ENCODE assay signal across 27 mouse cellular contexts in the genomic region with DNA sequence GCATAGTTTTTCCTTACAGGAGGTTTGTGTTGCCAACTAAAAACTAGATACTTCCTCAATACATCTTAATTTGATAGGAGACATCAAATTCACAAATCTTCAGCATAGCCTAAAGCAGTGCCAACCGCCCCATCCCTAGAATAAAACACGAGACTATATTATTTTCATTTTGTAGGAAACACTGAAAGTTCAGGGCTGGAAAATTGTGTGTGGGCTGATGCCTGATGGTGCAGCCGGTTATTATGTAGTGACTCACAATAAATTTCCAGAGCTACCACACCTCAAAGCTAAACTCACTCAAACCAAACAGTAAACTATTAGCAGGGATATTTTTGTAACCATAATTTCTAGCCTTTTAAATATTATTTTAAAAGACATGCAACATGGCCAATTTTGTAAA.
DNase-seq lines count a peak whose midpoint lies in the region; TF ChIP-seq lines count a peak whose summit lies in the region.
"Had no signal": no experiment of that assay in that cellular context is flagged by ENCODE, and none has a peak within 500 bp of the region (broad histone marks: within the 10 kb centered on the region; RNA-seq: fewer than 3 reads in every experiment).

No protein-coding gene starts in this region.

- no peak overlapping the region for H3K4me3 ChIP-seq in myocyte
- H3K4me3 ChIP-seq: embryonic facial prominence, embryonic 12.5 days; heart, embryonic 12.5 days; limb, embryonic 13.5 days; megakaryocyte, embryonic 14.5 days; neural tube, embryonic 15.5 days had no signal

- peak overlapping the region; percentile 43 for H3K4me2 ChIP-seq in myocyte (ENCODE audit: low read depth)
- H3K4me2 ChIP-seq: embryonic facial prominence, embryonic 12.5 days; heart, embryonic 12.5 days; hindbrain, embryonic 14.5 days; limb, embryonic 13.5 days; liver, embryonic 11.5 days; neural tube, embryonic 15.5 days had no signal

- no peaks in the 10 kb centered on the region for H3K27me3 ChIP-seq in myocyte (ENCODE audit: control insufficient read depth, insufficient read depth, insufficient read length)
- H3K27me3 ChIP-seq: embryonic facial prominence, embryonic 12.5 days; heart, embryonic 12.5 days; limb, embryonic 13.5 days; megakaryocyte, embryonic 14.5 days; neural tube, embryonic 15.5 days; Patski had no signal

- H3K79me2 ChIP-seq in myocyte (ENCODE audit: control insufficient read depth, insufficient read depth), result no peaks in the 10 kb centered on the region

- intact Hi-C loops in left cerebral cortex, postnatal 4 days (cut with DNase I), result no loop called here
- intact Hi-C loops in gastrocnemius, postnatal 14 days (cut with DNase I; ENCODE audit: low total_unique reads), result no loop called here

- DNase-seq in left cerebral cortex, adult 9 months (ENCODE audit: low spot score in 2 of 2), result peak; percentile 9 to 31
- DNase-seq in left cerebral cortex, postnatal 4 days, result no peak
- peak; percentile 9 for DNase-seq in 3T3-L1 (ENCODE audit: low read depth, low spot score)
- DNase-seq in NIH3T3 (ENCODE audit: low read depth), result peak; percentile 5
- DNase-seq in gastrocnemius, postnatal 14 days, result no peak
- DNase-seq in thymus, adult 18-20 months, result no peak
- DNase-seq: adrenal gland, postnatal 14 days; cerebellum, adult 11-12 months; cerebellum, adult 9-11 months; embryo, embryonic 11 days; gastrocnemius, postnatal 25 days; heart, adult 18-20 months; heart, postnatal 4 days; kidney, postnatal 14 days; liver, postnatal 0 days; lung, postnatal 4 days; midbrain, embryonic 14.5 days had no signal

- no peak for TF ChIP-seq POLR2A in myocyte (IDR thresholded peaks at IDR 0.05; ENCODE audit: insufficient read length, low read depth)

- H3ac ChIP-seq in myocyte (ENCODE audit: control insufficient read depth, insufficient read length), result no peak overlapping the region

- H3K36me3 ChIP-seq in myocyte (ENCODE audit: control insufficient read depth, insufficient read depth), result no peaks in the 10 kb centered on the region
- H3K36me3 ChIP-seq: embryonic facial prominence, embryonic 12.5 days; G1E; heart, embryonic 12.5 days; limb, embryonic 13.5 days; neural tube, embryonic 15.5 days had no signal

TF ChIP-seq in myocyte, 11 proteins besides CTCF, POLR2A, EP300 and RAD21:
- TF ChIP-seq MYOD1 (IDR thresholded peaks at IDR 0.05; ENCODE audit: control insufficient read depth in 1 of 3, insufficient read length in 2 of 3, low read depth in 2 of 3) (no peak), MYOG (IDR thresholded peaks at IDR 0.05; ENCODE audit: control insufficient read depth in 1 of 3, insufficient read depth in 1 of 3, insufficient read length in 2 of 3, low read depth in 2 of 3) (no peak), E2F4 (IDR thresholded peaks at IDR 0.05; ENCODE audit: insufficient read depth) (no peak), TCF12 (IDR thresholded peaks at IDR 0.05; ENCODE audit: insufficient read depth, poor library complexity, severe bottlenecking) (no peak), CEBPB (IDR thresholded peaks at IDR 0.05; ENCODE audit: insufficient read depth, poor library complexity, severe bottlenecking) (no peak), REST (IDR thresholded peaks at IDR 0.05; ENCODE audit: insufficient read depth, insufficient read length) (no peak), TCF3 (IDR thresholded peaks at IDR 0.05; ENCODE audit: insufficient read length, low read depth) (no peak), USF1 (IDR thresholded peaks at IDR 0.05; ENCODE audit: low read depth) (no peak), MAX (IDR thresholded peaks at IDR 0.05; ENCODE audit: low read depth) (no peak), SRF (IDR thresholded peaks at IDR 0.05; ENCODE audit: control insufficient read depth, insufficient read length, low read depth) (no peak), POLR2AphosphoS2 (IDR thresholded peaks at IDR 0.05; ENCODE audit: insufficient read length, low read depth) (no peak)

Comparison
In these comparisons a context has a peak if more than half of its experiments do, and no peak if none do; other contexts are left out.
1. DNase-seq: peak in left cerebral cortex, adult 9 months (2 of 2), 3T3-L1 (single experiment) and NIH3T3 (single experiment); none in left cerebral cortex, postnatal 4 days (single experiment), gastrocnemius, postnatal 14 days (single experiment) and thymus, adult 18-20 months (0 of 2).